Mouse (Mus musculus) heart, embryonic 11.5 days (tissue): ENCODE measurements around the gene 6030498E09Rik. TPM values are rescaled to one million over a fixed set of nuclear protein-coding genes. Genes with fewer than 3 reads are reported as not detected.
A peak's percentile ranks its signal among the peaks of the same experiment; 100 is the strongest.

Experiments used
- ATAC-seq: fragments of 200-750 bp; cut with Nextera tagmentation; replicated peaks from 2 replicates; pipeline ENCODE4 v1.8.0; 2017; ENCODE audit warnings: moderate library complexity; ENCODE audit not compliant: insufficient number of reproducible peaks, low FRiP score, low TSS enrichment
- H3K27ac ChIP-seq: fragments of 300-500 bp; sonication (generic); 2 replicates; pipeline ENCODE4 v1.5.1; 2014; ENCODE audit warnings: mild to moderate bottlenecking, low read depth, low read length
- H3K27me3 ChIP-seq: fragments of 300-500 bp; sonication (generic); 2 replicates; pipeline ENCODE4 v1.6.1; 2014; ENCODE audit warnings: mild to moderate bottlenecking, low read length, mixed read lengths; ENCODE audit not compliant: control insufficient read depth, insufficient read depth
- H3K36me3 ChIP-seq: fragments of 300-500 bp; sonication (generic); 2 replicates; pipeline ENCODE4 v1.6.1; 2014; ENCODE audit warnings: mild to moderate bottlenecking, low read length, moderate library complexity, mixed read lengths; ENCODE audit not compliant: control insufficient read depth, insufficient read depth
- H3K4me1 ChIP-seq: fragments of 300-500 bp; sonication (generic); 2 replicates; pipeline ENCODE4 v1.6.1; 2014; ENCODE audit warnings: low read length; ENCODE audit not compliant: control insufficient read depth, insufficient read depth
- H3K4me2 ChIP-seq: fragments of 300-500 bp; sonication (generic); 2 replicates; pipeline ENCODE4 v1.6.1; 2014; ENCODE audit warnings: mild to moderate bottlenecking, moderate library complexity
- H3K4me3 ChIP-seq: fragments of 300-500 bp; sonication (generic); 2 replicates; pipeline ENCODE4 v1.5.1; 2014; ENCODE audit warnings: low read depth, low read length
- H3K9ac ChIP-seq: fragments of 300-500 bp; sonication (generic); 2 replicates; pipeline ENCODE4 v1.6.1; 2014; ENCODE audit warnings: mild to moderate bottlenecking, low read depth, low read length, moderate library complexity
- H3K9me3 ChIP-seq: fragments of 300-500 bp; sonication (generic); replicated peaks from 2 replicates; pipeline ENCODE4 v1.6.1; 2016; ENCODE audit warnings: low read length; ENCODE audit not compliant: control insufficient read depth
- WGBS: fragments of 180-500 bp; shearing (Covaris S2); extraction: QIAGEN DNeasy Blood & Tissue Kit; methylation state at CpG from one replicate; pipeline ENCODE4 v1.1.7; 2014; ENCODE audit not compliant: insufficient replicate concordance; 5-methylcytosine and 5-hydroxymethylcytosine counted together
- polyA plus RNA-seq: library from polyadenylated mRNA; unstranded; fragments of >200 nt; fragmentation: Nextera tagmentation; extraction: Ambion mirVana; gene quantifications from 2 replicates; pipeline ENCODE4 v1.2.1, GENCODE M21; 2014

6030498E09Rik gene
- 2.7 and 2.8 TPM in 2 replicates for polyA plus RNA-seq

DNA sequence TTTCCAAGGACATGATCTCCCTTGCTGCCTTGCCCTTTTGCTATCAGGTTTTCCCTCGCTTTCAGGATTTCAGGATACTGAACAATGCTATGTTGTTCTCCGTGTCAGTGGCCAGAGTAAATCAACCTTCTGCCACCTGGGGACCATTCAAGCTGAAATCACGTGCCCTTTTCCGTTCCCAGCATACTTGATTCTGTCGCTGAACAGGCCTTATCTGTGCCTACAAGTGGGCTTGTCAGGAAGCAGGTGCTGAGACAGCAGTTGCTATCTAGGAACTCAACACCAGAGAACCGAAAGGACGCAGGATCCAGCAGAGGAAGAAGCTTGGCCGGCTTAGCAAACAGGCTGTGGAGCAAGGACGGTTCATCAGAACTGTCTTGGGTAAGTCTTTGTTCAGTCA, at the start of gene 6030498E09Rik:
TSS of gene 6030498E09Rik (plus strand) at position 194 of the 400 bp plus-strand sequence.
- no peaks in the 10 kb centered on the region for H3K27me3 ChIP-seq
- no peaks in the 10 kb centered on the region for H3K36me3 ChIP-seq
- H3K9ac ChIP-seq: no peak within 1 kb of the TSS
- H3K4me1 ChIP-seq: no peaks in the 10 kb centered on the region
- no peak; the same call in 1 of the 2 replicates for ATAC-seq
- H3K27ac ChIP-seq: 0 out of 2 replicates have a peak within 1 kb of the TSS, but pooled peaks have one; percentile 35
- 26% methylated on average over 9 of the region's 9 CpGs for WGBS
- peak within 1 kb of the TSS; percentile 55 for H3K4me2 ChIP-seq
- H3K9me3 ChIP-seq: no peaks in the 10 kb centered on the region
- peak within 1 kb of the TSS; percentile 10; the same call in 1 of the 2 replicates for H3K4me3 ChIP-seq

DNA sequence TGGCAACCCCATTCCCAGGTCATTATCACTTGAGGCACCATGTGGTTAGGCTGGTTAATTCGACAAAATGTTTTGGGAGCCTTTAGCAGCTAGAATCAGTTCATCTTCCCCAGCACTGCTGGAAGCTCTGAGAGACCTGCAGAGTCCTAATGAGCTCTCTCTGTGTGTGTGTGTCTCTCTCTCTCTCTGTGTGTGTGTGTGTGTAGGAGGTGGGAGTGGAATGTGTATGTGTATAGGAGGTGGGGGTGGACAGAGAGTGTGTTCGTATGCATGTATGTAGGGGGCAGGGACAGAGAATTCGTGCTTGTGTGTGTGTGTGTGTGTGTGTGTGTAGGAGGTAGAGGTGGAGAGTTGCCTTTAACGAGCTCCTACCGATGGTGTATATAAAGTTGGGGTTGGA, 42.4 kb upstream of the 6030498E09Rik start:
- no peak for ATAC-seq

DNA sequence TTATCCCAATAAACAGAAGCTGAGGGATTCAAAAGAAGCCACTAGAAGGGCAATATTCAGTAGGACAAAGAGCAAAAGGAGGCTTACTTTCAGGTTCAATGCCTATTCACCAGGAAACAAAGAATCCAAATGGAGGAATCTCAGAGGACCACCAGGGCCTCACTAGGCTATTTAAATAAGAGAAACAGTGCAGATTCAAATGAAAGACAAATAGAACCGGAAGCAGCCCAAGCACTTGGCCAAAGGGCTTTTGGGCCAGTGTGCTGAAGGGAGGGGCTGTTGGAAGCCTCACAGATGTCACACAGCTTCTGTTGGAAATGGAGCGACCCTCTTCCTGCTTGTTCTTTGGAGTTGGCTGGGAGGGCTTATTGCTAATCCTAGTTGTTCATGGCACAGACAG, 41.8 kb upstream of the 6030498E09Rik start:
- no peak overlapping the region for H3K4me2 ChIP-seq
- 41% methylated on average over 2 of the region's 2 CpGs for WGBS
- H3K9ac ChIP-seq: no peak overlapping the region
- H3K4me1 ChIP-seq: no peaks in the 10 kb centered on the region
- no peaks in the 10 kb centered on the region for H3K27me3 ChIP-seq
- no peak overlapping the region for H3K4me3 ChIP-seq
- H3K9me3 ChIP-seq: no peaks in the 10 kb centered on the region
- no peaks in the 10 kb centered on the region for H3K36me3 ChIP-seq
- no peak overlapping the region for H3K27ac ChIP-seq
- ATAC-seq: no peak

More for the DNA sequence above, 42.4 kb upstream of the 6030498E09Rik start:
- Histone ChIP-seq H3K4me3 (no peak overlapping the region), H3K4me2 (no peak overlapping the region), H3K4me1 (no peaks in the 10 kb centered on the region), H3K9ac (no peak overlapping the region), H3K27me3 (no peaks in the 10 kb centered on the region), H3K36me3 (no peaks in the 10 kb centered on the region), H3K9me3 (no peaks in the 10 kb centered on the region), H3K27ac (no peak overlapping the region)
- 52% methylated on average over 5 of the region's 5 CpGs for WGBS

DNA sequence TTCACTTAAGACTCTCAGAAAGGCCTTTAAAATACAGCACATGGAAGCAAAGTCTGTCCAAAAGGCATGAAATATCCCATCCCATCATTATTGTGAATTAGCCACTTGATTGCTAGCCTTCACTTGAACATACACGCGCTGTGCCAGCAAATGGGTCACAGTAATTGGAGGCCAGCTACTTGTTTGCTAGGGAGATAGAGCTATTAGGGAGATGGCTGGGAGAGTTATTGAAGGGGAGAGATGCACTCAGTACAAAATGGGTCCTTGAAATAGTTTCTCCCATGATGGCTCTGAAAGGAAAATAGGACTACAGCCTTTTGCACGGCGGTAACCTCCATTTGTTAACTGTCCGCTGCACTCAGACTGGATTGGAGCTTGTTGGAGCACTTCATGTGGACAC, 38.8 kb upstream of the 6030498E09Rik start:
- no peak for ATAC-seq
- no peaks in the 10 kb centered on the region for H3K27me3 ChIP-seq
- WGBS: 95% methylated on average over 5 of the region's 5 CpGs
- H3K4me3 ChIP-seq: no peak overlapping the region
- H3K36me3 ChIP-seq: no peaks in the 10 kb centered on the region
- no peak overlapping the region for H3K4me2 ChIP-seq
- H3K9ac ChIP-seq: no peak overlapping the region
- no peaks in the 10 kb centered on the region for H3K9me3 ChIP-seq
- H3K27ac ChIP-seq: no peak overlapping the region
- no peaks in the 10 kb centered on the region for H3K4me1 ChIP-seq

DNA sequence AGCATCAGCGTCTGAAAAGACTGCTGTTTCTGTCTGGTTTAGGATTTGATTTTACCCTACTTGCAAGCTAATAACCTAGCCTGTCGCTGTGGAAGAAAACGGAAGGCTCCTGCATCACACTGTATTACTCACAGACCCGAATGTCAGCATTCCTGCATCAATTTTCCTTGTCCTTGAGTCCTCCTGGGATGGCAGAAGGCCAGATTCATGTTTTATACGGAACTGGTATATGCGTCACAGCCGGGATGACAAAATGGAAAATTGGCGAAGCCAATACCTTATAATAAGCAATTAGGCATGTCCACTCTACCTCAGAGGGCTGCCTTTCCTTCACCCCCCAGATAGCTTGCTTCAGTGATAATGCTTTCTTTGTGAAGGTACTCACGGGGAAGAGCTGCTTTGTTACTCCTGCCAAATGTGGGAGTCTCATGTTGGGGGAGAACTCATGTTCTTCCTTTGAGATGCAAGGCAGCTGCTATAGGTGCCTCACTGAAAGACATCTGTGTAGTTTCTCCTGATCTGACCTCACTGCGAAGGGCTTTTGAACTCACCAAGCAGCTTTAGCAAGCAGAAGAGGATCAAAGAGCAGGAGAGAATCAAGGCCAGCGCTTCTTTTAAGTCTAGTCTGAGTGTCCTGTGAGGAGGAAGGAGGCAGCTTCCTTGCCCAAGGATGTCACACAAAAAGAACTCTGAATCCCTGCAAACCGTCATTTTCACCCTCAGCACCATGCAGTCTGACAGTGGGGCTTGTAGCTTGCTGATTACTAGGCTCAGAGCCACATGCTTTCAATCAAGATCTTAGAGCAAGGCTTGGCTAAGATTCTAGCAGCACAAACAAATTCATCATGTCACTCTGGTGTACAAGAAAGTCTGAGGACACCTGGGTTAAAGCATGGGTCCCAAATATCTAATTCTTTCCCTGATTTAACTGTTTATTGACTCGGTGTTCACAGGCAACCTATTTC, 37.3 kb upstream of the 6030498E09Rik start:
- H3K4me2 ChIP-seq: no peak overlapping the region
- H3K9me3 ChIP-seq: no peaks in the 10 kb centered on the region
- no peak overlapping the region for H3K9ac ChIP-seq
- H3K27me3 ChIP-seq: no peaks in the 10 kb centered on the region
- no peak for ATAC-seq
- no peaks in the 10 kb centered on the region for H3K36me3 ChIP-seq
- H3K27ac ChIP-seq: no peak overlapping the region
- no peak overlapping the region for H3K4me3 ChIP-seq
- H3K4me1 ChIP-seq: no peaks in the 10 kb centered on the region
- whole genome bisulfite sequencing: 50% methylated on average over 13 of the region's 13 CpGs

DNA sequence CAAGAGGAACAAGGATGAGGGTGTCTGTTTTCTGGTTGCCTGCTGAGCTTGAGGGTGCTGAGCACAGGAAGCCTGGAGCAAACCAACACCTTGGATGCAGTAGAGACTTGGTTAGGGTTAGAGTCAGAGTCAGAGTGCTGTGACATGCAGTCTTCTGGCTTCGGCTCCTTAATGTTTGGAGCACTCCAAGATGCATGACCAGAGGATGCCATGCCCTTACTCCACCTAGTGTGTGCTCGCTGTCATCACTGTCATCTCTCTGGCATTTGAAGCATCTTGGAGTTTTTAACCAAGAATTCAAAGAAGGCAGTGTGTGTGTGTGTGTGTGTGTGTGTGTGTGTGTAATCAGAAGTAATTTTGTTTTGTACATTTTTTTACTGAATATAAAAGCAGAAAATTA, 1.0 kb upstream of the 6030498E09Rik start:
- Histone ChIP-seq H3K9me3 (no peaks in the 10 kb centered on the region), H3K36me3 (no peaks in the 10 kb centered on the region), H3K9ac (no peak overlapping the region), H3K4me2 (no peak overlapping the region), H3K4me3 (no peak overlapping the region), H3K27ac (no peak overlapping the region), H3K4me1 (no peaks in the 10 kb centered on the region), H3K27me3 (no peaks in the 10 kb centered on the region)
- 55% methylated on average over 2 of the region's 2 CpGs for WGBS
- ATAC-seq: no peak; the same call in 1 of the 2 replicates

DNA sequence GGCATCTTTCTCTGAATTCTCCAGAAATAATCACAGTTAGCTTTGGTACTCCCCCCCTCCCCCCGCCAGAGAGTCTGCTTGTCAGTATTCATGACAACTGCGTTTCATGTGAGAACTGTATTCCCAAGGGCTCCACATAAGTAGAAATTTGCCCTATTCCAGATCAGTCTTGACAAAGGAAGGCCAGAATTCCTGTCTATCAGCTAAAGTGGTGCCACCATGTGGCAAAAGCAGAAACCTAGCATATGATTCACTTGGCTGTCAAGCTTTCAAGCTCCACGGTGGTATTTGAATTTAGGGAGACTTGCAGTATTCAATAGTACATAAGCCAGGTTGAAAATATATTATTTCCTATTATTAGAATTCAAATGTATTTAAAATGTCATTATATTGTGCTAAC, 585 bp upstream of the 6030498E09Rik start:
- no peaks in the 10 kb centered on the region for H3K27me3 ChIP-seq
- H3K27ac ChIP-seq: no peak overlapping the region
- H3K36me3 ChIP-seq: no peaks in the 10 kb centered on the region
- no peak overlapping the region for H3K4me2 ChIP-seq
- no peak for ATAC-seq
- 35% methylated on average over 3 of the region's 3 CpGs for WGBS
- no peak overlapping the region for H3K4me3 ChIP-seq
- H3K9ac ChIP-seq: no peak overlapping the region
- H3K4me1 ChIP-seq: no peaks in the 10 kb centered on the region
- H3K9me3 ChIP-seq: no peaks in the 10 kb centered on the region

DNA sequence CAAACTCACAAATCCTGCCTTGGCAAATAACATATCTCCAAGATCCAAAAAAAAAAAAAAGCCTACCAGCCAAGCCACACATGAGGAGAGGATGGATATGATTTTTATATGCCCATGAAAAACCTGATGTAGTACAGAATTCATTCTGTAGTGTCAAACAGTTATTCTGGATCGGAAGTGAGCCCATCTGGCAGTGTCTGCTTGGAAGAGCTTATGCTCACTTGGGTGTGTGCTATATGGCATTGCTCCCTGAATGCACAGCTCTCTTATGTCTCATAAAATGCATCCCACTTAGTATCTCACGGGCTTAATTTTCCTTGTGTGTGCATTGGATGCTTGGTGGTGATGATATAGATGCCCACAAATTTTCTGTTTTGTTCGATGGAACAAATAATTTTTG, 21.9 kb downstream of the 6030498E09Rik start:
- Histone ChIP-seq H3K9me3 (no peaks in the 10 kb centered on the region), H3K4me2 (no peak overlapping the region), H3K9ac (no peak overlapping the region), H3K27me3 (no peaks in the 10 kb centered on the region), H3K36me3 (no peaks in the 10 kb centered on the region), H3K4me3 (no peak overlapping the region), H3K27ac (no peak overlapping the region), H3K4me1 (no peaks in the 10 kb centered on the region)
- WGBS: 64% methylated on average over 3 of the region's 3 CpGs
- no peak for ATAC-seq
